Mouse (Mus musculus): ENCODE data around the gene Trim59.

Gene Trim59

DNA sequence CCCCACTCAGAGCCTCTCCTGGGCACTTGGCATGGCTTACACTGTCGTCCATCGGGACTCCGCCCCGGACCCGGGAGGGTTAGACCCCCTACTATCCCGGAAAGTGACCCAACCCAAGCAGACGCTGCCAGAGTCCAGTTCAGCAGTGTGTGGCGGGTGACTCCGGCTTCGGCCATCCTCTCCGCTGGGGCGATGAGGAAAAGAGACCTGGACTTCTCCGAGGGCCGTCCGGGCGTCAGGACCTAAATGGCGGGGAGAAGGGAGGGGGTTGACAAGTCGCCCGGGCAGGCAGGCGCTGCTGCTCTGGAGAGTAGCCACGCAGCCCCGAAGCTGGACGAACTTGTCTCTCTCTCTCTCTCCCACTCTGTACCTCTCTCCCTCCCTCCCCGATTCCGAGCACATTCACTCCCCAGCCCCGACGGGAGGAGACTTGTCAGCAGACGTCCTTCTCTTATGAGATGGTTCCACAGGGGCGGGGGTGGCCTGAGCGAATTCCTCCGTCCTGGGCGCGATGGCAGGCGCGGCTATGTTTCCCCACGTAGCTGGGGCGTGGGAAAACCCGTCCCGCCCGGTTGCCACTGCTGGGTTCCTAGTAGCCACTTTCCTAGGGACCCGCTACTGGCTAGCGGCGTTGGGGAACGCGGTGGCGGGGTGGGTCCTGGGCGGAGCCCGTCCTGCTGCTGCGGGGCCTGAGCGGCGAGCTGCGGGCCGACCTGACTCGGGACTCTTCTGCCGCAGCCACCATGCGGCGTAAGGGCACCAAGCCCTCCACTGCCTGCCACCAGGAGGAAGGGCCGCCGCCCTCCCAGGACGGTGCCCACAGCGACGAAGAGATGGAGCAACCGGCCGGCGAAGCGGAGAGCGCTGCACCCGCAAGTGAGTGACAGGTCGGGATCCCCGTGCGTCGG, 39.0 kb downstream of the Trim59 start:
- peak; percentile 70 to 91 for DNase-seq (ENCODE audit: inconsistent age in 2 of 2, low spot score in 1 of 2)

DNA sequence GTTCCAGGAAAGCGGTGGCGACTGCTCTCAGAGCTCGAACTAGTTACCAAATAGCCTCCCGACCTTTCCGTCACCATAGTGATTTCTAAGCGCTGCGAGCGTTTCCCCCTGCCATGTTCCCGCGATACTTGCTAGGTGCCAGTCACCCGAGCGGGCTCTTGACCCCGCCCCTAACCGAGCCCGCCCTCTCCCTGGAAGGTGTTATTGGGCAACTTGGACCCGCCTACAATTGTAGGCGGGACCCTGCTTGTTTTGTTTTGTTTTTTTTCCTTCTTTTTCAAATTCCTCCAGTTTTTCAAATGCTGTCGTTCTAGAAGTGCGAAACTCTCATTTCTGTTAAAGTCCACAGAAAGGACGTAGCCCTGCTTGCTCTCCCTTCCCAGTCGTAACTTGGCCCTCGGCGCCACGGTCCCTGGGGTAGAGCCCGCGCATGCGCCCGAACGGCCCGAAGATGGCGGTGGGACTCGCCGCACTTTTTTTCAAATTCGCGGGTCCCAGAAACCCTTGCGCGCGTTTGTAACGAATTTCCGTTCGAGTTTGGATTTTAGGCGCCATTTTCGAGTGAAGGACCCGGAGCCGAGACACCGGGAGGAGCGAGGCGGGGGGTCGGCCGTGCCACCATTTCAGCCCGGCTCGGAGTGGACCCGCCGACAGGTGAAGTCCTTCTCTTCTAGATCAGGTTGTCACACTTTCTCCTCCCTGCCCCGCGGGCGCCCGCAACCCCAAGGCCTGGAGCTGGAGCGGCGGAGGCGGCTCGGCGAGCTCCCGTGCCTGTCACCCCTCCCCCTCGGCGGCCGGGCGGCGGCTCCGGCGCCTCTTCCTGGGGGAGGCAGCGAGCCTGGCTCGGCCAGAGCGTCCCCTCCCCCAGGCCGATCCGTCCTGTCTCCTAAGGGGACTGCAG, 39.9 kb downstream of the Trim59 start, which contains the start of the genes Ift80 and Smc4:
TSS of gene Ift80 (minus strand) at position 134 of the 901 bp plus-strand sequence.
TSS of gene Smc4 (plus strand) at position 302 of the 901 bp plus-strand sequence.
- peak; percentile 96 to 99 for DNase-seq (ENCODE audit: inconsistent age in 2 of 2, low spot score in 1 of 2)

DNA sequence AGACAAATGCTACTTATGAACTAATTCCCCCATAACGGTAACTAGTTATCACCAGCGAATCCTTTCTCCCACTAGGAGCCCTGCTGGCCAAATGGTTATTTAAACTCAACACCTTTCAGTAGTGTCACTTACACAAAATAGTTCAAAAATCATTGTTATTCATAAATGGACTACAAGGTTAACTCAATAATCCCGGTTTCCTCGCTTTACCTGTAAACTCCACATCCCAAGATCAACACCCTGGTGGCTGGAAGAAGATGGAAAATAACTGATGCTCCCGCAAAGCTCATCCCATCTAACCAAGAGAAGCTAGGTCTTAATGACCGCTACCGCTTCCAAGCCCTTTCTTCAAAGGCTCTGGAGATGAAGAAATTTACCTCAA, 40.5 kb downstream of the Trim59 start:
- no peak for DNase-seq (ENCODE audit: inconsistent age in 2 of 2, low spot score in 1 of 2)

DNA sequence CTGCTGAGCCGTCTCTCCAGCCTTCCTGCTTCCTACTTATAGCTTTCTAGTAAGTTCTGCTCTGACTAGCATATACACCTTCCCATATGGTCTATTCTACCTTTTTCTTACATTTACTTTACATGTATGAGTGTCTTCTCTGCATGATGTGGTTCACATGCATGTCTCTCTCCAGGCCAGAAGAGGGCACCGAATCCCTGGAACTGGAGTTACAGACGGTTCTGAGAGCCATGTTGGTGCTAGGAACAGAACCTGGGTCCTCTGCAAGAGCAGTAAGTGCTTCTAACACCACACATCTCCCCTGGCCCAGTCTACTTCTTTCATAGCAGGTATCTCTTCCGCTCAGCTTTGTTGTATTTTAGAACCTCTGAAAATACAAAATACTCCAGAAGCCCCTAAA, 41.8 kb downstream of the Trim59 start:
- no peak for DNase-seq (ENCODE audit: inconsistent age in 2 of 2, low spot score in 1 of 2)

DNA sequence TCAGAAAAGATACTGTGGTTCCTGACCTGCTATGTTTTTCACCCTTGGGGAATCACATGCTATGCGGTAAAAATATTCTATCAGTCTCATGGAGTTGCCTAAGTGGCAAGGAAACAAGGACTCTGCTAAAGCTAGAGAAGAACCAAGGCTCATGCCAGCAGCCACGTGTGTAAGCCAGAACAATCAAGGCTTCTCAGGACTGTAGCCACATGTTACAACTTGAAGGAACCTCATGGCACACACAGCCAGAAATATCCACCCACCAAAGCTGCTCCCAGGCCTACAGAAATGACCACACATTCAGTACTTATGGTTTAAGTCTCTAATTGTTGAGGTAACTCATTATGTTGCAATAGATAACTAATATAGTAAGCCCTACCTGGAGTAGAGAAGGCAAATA, 58.0 kb downstream of the Trim59 start:
- DNase-seq (ENCODE audit: inconsistent age in 2 of 2, low spot score in 1 of 2), result no peak

Data from adrenal gland, adult (tissue).